Mouse (Mus musculus) liver, embryonic 16.5 days (tissue): ENCODE measurements around the gene Tshz3. TPM values are rescaled to one million over a fixed set of nuclear protein-coding genes. Genes with fewer than 3 reads are reported as not detected.

ENCODE experiments used
- ATAC-seq: fragments of 200-750 bp; cut with Nextera tagmentation; 2 replicates; pipeline ENCODE4 v1.8.0; 2017; ENCODE audit warnings: low read depth, mild to moderate bottlenecking, moderate number of reproducible peaks, moderate library complexity
- H3K27ac ChIP-seq: fragments of 300-500 bp; sonication (generic); 2 replicates; pipeline ENCODE4 v1.5.1; 2014; ENCODE audit warnings: mild to moderate bottlenecking, low read length
- H3K27me3 ChIP-seq: fragments of 300-500 bp; sonication (generic); 2 replicates; pipeline ENCODE4 v1.6.1; 2014; ENCODE audit warnings: low read depth, low read length, mixed read lengths; ENCODE audit not compliant: control insufficient read depth, insufficient read depth
- H3K36me3 ChIP-seq: fragments of 300-500 bp; sonication (generic); 2 replicates; pipeline ENCODE4 v1.6.1; 2014; ENCODE audit warnings: mild to moderate bottlenecking; ENCODE audit not compliant: control insufficient read depth, insufficient read depth
- H3K4me1 ChIP-seq: fragments of 300-500 bp; sonication (generic); 2 replicates; pipeline ENCODE4 v1.6.1; 2014; ENCODE audit warnings: low read depth, low read length, mixed read lengths; ENCODE audit not compliant: control insufficient read depth
- H3K4me2 ChIP-seq: fragments of 300-500 bp; sonication (generic); 2 replicates; pipeline ENCODE4 v1.6.1; 2014; ENCODE audit warnings: low read depth, low read length, mixed read lengths
- H3K4me3 ChIP-seq: fragments of 300-500 bp; sonication (generic); 2 replicates; pipeline ENCODE4 v1.5.1; 2014; ENCODE audit warnings: low read depth, mild to moderate bottlenecking, low read length
- H3K9ac ChIP-seq: fragments of 300-500 bp; sonication (generic); 2 replicates; pipeline ENCODE4 v1.6.1; 2014; ENCODE audit warnings: low read depth, low read length
- H3K9me3 ChIP-seq: fragments of 300-500 bp; sonication (generic); replicated peaks from 2 replicates; pipeline ENCODE4 v1.6.1; 2016; ENCODE audit warnings: low read length; ENCODE audit not compliant: control insufficient read depth
- WGBS: fragments of 180-500 bp; shearing (Covaris S2); extraction: QIAGEN DNeasy Blood & Tissue Kit; methylation state at CpG from one replicate; pipeline ENCODE4 v1.1.7; 2014; ENCODE audit not compliant: insufficient replicate concordance; 5-methylcytosine and 5-hydroxymethylcytosine counted together
- polyA plus RNA-seq: library from polyadenylated mRNA; unstranded; fragments of >200 nt; fragmentation: Nextera tagmentation; extraction: Ambion mirVana; gene quantifications from 2 replicates; pipeline ENCODE4 v1.2.1, GENCODE M21; 2015

Gene Tshz3
- polyA plus RNA-seq, 1 experiment from 2014 or later = 0.67 TPM

DNA sequence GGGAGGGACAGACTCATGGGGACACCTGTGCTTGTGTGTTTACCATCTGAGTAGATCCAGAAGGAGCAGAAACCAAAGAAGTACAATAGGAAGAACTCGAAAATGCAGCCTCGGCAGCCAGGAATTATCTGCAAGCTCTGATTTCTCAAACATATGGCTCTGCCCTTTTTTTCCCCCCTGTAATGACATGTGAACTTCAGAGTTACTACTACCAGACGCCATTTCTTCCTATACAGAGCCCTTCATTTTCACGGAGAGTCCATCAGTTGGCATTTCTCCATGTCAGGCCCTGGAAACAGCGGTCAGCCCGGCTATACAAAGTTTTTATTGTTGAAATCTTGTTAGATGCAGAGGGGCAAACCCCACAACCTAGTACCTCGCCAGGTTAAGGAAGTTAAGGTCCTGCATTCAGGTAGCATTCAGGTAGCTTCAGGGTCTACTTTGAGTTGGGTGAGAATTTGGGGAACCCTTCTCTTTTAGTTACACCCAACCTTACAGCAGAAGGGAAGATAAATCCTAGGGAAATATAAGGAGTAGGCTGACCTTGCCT lies 3.2 kb upstream of the Tshz3 start:
- WGBS = 4% methylated on average over 7 of the region's 7 CpGs
- Histone ChIP-seq H3K27me3 (peaks cover 92% of the 10 kb centered on the region), H3K27ac (no peak overlapping the region), H3K9ac (no peak overlapping the region), H3K36me3 (no peaks in the 10 kb centered on the region), H3K9me3 (no peaks in the 10 kb centered on the region), H3K4me3 (no peak overlapping the region), H3K4me2 (no peak overlapping the region), H3K4me1 (no peaks in the 10 kb centered on the region; the same call in 1 of the 2 replicates)
- no peak for ATAC-seq

DNA sequence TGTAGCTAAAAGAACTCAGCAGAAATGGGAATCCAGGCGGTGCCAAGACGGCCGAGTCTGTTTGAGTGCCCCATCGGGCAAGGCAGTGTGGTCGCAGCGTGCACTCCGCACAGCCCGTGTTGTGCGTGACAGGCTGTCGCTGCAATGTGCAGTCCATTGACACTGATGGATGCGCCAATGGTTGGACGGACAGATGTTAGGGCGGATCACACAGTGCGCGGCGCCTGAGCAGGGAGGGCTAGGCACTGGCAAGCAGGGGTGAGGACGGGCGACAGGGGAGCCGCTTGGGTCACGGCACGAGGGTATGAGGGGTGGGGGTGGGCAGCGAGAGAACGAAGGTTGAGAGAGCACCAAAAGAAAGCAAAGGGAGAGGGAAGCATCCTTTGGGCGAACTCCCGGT lies 2.6 kb upstream of the Tshz3 start:
- peak overlapping the region; percentile 69; the same call in 1 of the 2 replicates for H3K4me2 ChIP-seq
- WGBS = 3% methylated on average over 25 of the region's 25 CpGs
- no peak for ATAC-seq
- no peak overlapping the region for H3K27ac ChIP-seq
- peaks cover 92% of the 10 kb centered on the region for H3K27me3 ChIP-seq
- H3K9me3 ChIP-seq = no peaks in the 10 kb centered on the region
- H3K4me3 ChIP-seq = peak overlapping the region; percentile 60
- no peaks in the 10 kb centered on the region; the same call in 1 of the 2 replicates for H3K4me1 ChIP-seq
- H3K36me3 ChIP-seq = no peaks in the 10 kb centered on the region
- no peak overlapping the region for H3K9ac ChIP-seq

DNA sequence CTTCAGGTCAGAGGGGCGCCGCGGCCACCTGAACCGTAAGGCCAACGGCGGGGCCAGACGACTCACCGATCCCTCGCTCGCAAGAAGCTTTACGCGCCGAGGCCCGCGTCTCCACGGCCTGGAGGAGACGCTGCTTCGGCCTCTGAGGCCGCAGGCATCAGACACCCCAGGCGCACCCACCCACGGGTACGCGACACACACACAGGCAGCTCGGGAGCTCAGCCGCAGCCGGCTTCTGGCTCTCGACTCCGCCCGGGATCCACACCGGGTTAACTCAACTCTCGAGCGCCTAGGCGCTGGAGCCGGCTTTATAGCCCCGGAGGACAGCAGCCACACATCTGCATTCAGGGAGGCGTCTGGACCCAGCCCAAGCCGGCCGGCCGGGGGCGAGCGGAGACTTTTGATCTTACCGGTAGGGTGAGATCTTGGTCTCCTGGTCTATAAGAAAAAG lies 2.1 kb upstream of the Tshz3 start:
- peak overlapping the region; percentile 69 for H3K4me2 ChIP-seq
- H3K4me1 ChIP-seq = no peaks in the 10 kb centered on the region; the same call in 1 of the 2 replicates
- WGBS = under 1% methylated on average over 41 of the region's 42 CpGs
- no peak overlapping the region for H3K9ac ChIP-seq
- ATAC-seq = no peak
- H3K9me3 ChIP-seq = no peaks in the 10 kb centered on the region
- H3K27me3 ChIP-seq = peaks cover 88% of the 10 kb centered on the region
- H3K27ac ChIP-seq = no peak overlapping the region
- peak overlapping the region; percentile 60 for H3K4me3 ChIP-seq
- no peaks in the 10 kb centered on the region for H3K36me3 ChIP-seq

DNA sequence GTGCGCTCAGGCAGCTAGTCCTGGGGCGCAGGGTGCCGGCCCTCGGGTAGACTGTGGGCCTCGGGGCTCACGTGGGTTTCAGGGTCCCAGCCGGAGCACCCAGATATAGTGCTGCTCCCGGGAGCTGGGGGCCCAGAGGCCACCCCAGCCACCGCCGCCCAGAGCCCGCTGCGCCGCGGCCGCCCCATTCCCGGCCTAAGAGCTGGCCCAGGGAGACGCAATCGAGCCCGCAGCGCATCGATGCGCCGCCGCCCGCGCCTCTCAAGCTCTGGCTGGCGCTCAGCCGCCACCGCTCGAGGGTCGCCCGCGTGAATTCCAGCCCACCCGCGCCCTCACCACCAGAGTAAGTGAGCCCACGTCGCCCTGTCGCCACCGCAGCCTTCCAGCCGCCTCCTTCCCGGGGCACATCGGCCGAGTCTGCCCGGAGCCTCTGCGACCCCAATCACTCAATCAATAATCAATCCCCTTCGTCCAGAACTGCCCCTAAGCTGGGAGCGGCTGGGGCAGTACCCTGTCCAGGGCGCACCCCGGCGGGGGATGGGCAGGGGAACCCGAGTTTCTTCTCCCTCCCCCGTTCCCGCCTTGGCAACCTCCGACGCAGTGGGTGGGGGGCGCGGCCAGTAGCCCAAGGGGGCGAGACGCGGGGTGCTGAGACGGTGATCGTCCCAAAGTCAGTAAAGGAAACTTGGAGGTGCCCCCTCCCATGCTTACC lies 1.4 kb upstream of the Tshz3 start:
- H3K9ac ChIP-seq = peak overlapping the region; percentile 37; the same call in 1 of the 2 replicates
- H3K27me3 ChIP-seq = peaks cover 86% of the 10 kb centered on the region
- WGBS = under 1% methylated on average over 61 of the region's 62 CpGs
- ATAC-seq = no peak
- no peaks in the 10 kb centered on the region for H3K9me3 ChIP-seq
- H3K27ac ChIP-seq = no peak overlapping the region
- peak overlapping the region; percentile 69 for H3K4me2 ChIP-seq
- peak overlapping the region; percentile 60 for H3K4me3 ChIP-seq
- no peaks in the 10 kb centered on the region for H3K36me3 ChIP-seq
- no peaks in the 10 kb centered on the region; the same call in 1 of the 2 replicates for H3K4me1 ChIP-seq

DNA sequence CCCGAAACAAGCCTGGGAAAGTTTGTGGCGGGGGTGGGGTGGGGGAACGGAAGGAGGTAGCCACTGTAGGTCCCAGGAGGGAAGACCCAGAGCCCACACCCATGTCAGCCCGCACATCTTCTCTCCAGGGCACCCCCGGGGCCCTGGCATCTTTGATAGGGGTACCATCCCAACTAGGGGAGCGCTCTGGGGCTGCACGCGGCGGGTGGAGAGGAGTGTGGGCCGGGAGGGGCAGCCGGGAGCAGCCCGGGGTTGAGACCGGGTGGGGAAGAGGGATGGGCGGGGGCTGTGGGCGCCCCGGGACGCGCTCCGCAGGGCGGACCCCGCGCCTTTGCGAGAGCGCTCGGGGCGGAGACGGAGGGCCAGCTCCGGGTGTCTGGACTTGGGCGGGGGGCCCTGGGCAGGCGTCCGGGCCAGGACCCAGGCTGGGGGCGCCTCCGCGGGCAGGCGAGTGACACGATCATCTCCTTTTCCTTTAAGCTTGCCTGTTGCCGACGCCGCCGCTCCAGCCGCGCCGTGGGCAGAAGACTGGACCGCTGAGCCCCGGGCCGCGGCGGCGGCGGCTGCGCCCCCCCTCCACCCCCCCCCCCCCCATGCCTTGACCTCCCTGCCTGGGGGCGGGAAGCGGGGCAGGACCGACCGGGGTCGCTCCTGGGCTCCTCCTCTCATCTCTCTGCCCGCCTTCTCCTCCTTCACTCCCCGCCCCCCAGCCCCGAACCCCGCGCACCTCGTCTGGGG lies 631 bp upstream of the Tshz3 start:
- Histone ChIP-seq H3K27me3 (peaks cover 79% of the 10 kb centered on the region), H3K4me3 (peak overlapping the region; percentile 60), H3K27ac (no peak overlapping the region), H3K36me3 (no peaks in the 10 kb centered on the region), H3K9ac (peak overlapping the region; percentile 12; the same call in 1 of the 2 replicates), H3K4me1 (no peaks in the 10 kb centered on the region; the same call in 1 of the 2 replicates), H3K9me3 (no peaks in the 10 kb centered on the region), H3K4me2 (peak overlapping the region; percentile 69)
- 0% methylated on average over 23 of the region's 62 CpGs for WGBS
- peak; percentile 74 for ATAC-seq

DNA sequence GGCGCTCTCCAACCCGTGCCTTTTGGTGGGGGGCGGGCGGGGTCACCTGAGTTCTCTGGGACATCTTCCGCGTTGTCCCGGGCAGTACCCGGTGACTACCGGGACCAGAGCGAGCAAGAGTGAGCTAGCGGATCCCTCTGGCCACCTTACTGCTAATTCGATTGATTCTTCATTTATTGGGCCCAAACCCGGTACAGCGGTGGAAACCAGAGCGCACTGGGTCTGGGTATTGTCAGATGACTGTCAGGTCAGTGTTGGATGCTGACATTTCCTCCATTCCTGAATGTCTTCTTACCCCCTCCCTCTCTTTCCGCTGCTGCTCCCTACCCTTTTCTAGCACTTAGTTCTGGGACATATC lies 650 bp downstream of the Tshz3 start:
- ATAC-seq = no peak
- H3K27ac ChIP-seq = no peak overlapping the region
- no peak overlapping the region for H3K9ac ChIP-seq
- H3K4me2 ChIP-seq = 0 out of 2 replicates have a peak overlapping the region, but pooled peaks have one; percentile 69
- peaks cover 66% of the 10 kb centered on the region for H3K27me3 ChIP-seq
- WGBS = 3% methylated on average over 16 of the region's 16 CpGs
- H3K4me1 ChIP-seq = no peaks in the 10 kb centered on the region; the same call in 1 of the 2 replicates
- H3K9me3 ChIP-seq = no peaks in the 10 kb centered on the region
- peak overlapping the region; percentile 60 for H3K4me3 ChIP-seq
- no peaks in the 10 kb centered on the region for H3K36me3 ChIP-seq

DNA sequence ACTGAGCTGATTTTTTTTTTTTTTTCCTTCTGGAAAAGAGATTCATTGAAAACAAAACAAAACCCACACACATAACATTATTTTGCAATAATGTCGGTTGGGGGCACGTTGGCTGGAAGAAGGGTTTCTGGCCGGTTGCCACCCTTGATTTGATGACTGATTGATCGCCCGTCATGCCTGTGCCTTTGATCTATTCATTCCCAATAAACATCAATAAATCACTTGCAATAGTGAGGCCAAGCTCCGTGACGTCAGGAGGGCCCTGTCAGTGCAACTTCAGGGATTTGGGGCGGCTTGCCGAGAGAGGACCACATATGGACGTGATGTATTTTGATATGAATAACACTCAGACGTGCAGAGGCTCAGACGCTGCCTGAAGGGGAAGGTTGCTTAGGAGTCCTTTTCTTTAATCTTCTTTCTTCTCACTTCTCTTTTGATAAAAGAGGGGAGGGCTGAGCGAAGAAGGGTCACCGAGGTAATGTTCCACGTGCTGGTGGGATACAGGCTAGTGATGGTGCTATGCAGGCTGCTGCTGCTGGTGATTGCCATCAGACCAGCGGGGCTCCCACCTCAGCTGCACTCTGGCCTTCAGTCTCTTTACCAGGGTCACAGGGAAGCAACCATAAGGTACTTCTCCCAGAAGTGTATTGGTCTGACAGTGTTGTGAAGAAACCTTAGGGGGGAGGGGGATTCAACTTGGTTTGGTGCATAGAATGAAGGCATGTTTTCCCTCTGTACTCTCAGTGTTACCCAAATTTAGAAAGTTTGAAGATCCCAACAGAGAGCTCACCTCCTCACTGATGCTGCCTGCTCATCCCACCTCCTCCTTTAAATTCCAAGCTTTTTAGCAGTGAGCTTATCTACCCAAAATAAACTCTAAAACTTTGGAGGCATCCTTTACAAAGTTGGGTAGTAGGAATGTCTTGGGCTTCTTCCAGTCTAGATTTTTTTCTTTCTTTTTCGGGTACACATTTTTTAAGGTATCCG lies 1.4 kb downstream of the Tshz3 start:
- H3K27me3 ChIP-seq = peaks cover 59% of the 10 kb centered on the region
- H3K4me3 ChIP-seq = no peak overlapping the region
- ATAC-seq = no peak
- H3K9me3 ChIP-seq = no peaks in the 10 kb centered on the region
- no peak overlapping the region for H3K27ac ChIP-seq
- no peak overlapping the region for H3K4me2 ChIP-seq
- no peaks in the 10 kb centered on the region; the same call in 1 of the 2 replicates for H3K4me1 ChIP-seq
- no peaks in the 10 kb centered on the region for H3K36me3 ChIP-seq
- H3K9ac ChIP-seq = no peak overlapping the region
- 17% methylated on average over 18 of the region's 18 CpGs for WGBS

DNA sequence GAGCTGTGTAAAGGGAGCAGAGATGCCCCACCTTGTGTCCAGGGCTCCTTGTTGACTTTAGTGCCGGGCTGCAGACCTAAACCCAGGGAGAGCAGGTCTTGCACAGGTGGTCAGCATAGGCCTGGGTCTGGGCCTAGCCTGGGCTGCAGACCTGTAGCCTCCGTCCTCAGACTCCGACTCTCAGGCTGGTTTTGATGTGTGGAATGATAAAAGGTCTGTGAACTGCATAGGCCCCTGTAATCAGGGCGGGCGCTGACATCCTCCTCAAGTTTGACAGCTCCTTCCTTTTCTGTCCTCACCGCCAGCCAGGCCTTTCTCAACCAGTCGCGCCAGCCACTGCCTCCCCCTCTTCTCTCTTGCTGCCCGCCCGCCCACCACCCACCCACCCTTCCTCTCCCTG lies 8.7 kb downstream of the Tshz3 start:
- WGBS = 4% methylated on average over 9 of the region's 10 CpGs
- no peak overlapping the region for H3K9ac ChIP-seq
- H3K36me3 ChIP-seq = no peaks in the 10 kb centered on the region
- ATAC-seq = no peak
- no peaks in the 10 kb centered on the region for H3K27me3 ChIP-seq
- no peak overlapping the region for H3K4me3 ChIP-seq
- H3K4me1 ChIP-seq = no peaks in the 10 kb centered on the region
- no peak overlapping the region for H3K4me2 ChIP-seq
- no peak overlapping the region for H3K27ac ChIP-seq
- no peaks in the 10 kb centered on the region for H3K9me3 ChIP-seq
